Mouse (Mus musculus) heart, adult 9 months (tissue): ENCODE data around the gene Olfr170.
"Not testable (repeated sequence)": the region's sequence is repeated elsewhere in the genome, so short reads cannot be mapped to it uniquely, and the experiment has no call there.

Experiments used
- DNase-seq, 2 experiments: peaks; one replicate each; pipeline ENCODE4 v3.0.0; 2022; ENCODE audit warnings: low spot score in 2 of 2

Olfr170 gene

GRCm38 (mm10) chr16:19611782-19612181, at the start of gene Olfr170:
TSS of gene Olfr170 (minus strand) at chr16:19611882.
- DNase-seq = not testable (repeated sequence)

- no peak for DNase-seq
Observed at GRCm38 (mm10) chr16:19629816-19630215, 18.1 kb upstream of the Olfr170 start, which contains the start of gene Olfr171. TSS of gene Olfr171 (minus strand) at chr16:19629916.

DNA sequence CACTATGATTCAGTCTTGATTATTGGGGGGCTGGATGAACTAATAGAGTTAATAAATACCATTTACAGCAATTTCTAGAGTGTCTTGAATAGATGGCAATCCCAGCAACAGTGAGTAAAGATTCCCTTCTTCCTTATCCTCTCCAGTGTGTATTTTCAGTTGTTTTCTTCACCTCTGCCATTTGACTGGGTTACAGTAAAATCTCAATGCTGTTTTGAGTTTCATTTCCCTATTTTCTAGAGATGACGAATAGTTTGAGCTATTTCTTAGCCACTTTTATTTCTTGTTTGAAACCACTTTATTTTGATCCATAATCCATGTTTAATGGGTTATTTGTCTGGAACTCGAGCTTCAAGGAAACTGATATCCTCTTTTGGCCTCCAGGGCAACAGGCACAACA, 8.5 kb downstream of the Olfr170 start:
- DNase-seq = no peak

- DNase-seq = not testable (repeated sequence)
Observed at GRCm38 (mm10) chr16:19571709-19572108, 40.0 kb downstream of the Olfr170 start, which contains the start of gene Olfr169. TSS of gene Olfr169 (minus strand) at chr16:19571809.
